Mouse (Mus musculus): ENCODE results near the gene Fancb. TPM values are rescaled to one million over a fixed set of nuclear protein-coding genes. Genes with fewer than 3 reads are reported as not detected.

The Fancb gene
- total and polyA plus RNA-seq, 3 experiments: 9.2 to 12.5 TPM; not detected in 1

- TF ChIP-seq GABPA (IDR thresholded peaks at IDR 0.05; ENCODE audit: low read depth, low read length) (no peak), TAL1 (IDR thresholded peaks at IDR 0.05; ENCODE audit: low read length) (no peak), USF2 (IDR thresholded peaks at IDR 0.05; ENCODE audit: borderline replicate concordance in 1 of 2, insufficient read depth in 1 of 2, low read depth in 1 of 2, low read length in 2 of 2) (no peak), ZC3H11A (IDR thresholded peaks at IDR 0.05; ENCODE audit: low read depth, low read length) (no peak), ETS1 (IDR thresholded peaks at IDR 0.05; ENCODE audit: low read depth, low read length) (no peak)
- Histone ChIP-seq H3K27ac (ENCODE audit: control insufficient read depth, low read depth, low read length) (no peak overlapping the region), H3K27me3 (ENCODE audit: control insufficient read depth in 1 of 2, insufficient read depth in 2 of 2, low read length in 2 of 2) (no peaks in the 10 kb centered on the region), H3K9ac (ENCODE audit: control insufficient read depth, low read depth, low read length, poor library complexity, severe bottlenecking) (no peak overlapping the region), H3K79me2 (ENCODE audit: control insufficient read depth, insufficient read depth, low read length, poor library complexity) (peaks cover 12% of the 10 kb centered on the region), H3K36me3 (ENCODE audit: control insufficient read depth in 1 of 2, insufficient read depth in 2 of 2, low read length in 2 of 2) (peaks cover 0 to 19% of the 10 kb centered on the region in 2 experiments; a peak in 3 of 4 replicates), H3K4me3 (ENCODE audit: control insufficient read depth in 1 of 2, insufficient read depth in 1 of 2, low read depth in 2 of 2, low read length in 2 of 2) (no peak overlapping the region), H3K9me3 (replicated peaks; ENCODE audit: insufficient read depth, low read length) (no peaks in the 10 kb centered on the region), H3K4me1 (ENCODE audit: control insufficient read depth in 1 of 2, insufficient read depth in 2 of 2, low read length in 2 of 2) (peaks cover 0 to 7% of the 10 kb centered on the region in 2 experiments; a peak in 3 of 4 replicates)
- DNase-seq (ENCODE audit: low read depth, low spot score): no peak
Measured at GRCm38 (mm10) chrX:164978866-164979265, 1.5 kb upstream of the Fancb start.

- H3K27ac ChIP-seq (ENCODE audit: control insufficient read depth, low read depth, low read length): no peak overlapping the region
- H3K4me1 ChIP-seq (ENCODE audit: control insufficient read depth in 1 of 2, insufficient read depth in 2 of 2, low read length in 2 of 2): no peaks in the 10 kb centered on the region
- H3K9ac ChIP-seq (ENCODE audit: control insufficient read depth, low read depth, low read length, poor library complexity, severe bottlenecking): no peak overlapping the region
- H3K9me3 ChIP-seq (replicated peaks; ENCODE audit: insufficient read depth, low read length): no peaks in the 10 kb centered on the region
- DNase-seq (ENCODE audit: low read depth, low spot score): no peak
- H3K79me2 ChIP-seq (ENCODE audit: control insufficient read depth, insufficient read depth, low read length, poor library complexity): no peaks in the 10 kb centered on the region
- no peaks in the 10 kb centered on the region for H3K36me3 ChIP-seq (ENCODE audit: control insufficient read depth in 1 of 2, insufficient read depth in 2 of 2, low read length in 2 of 2)
- no peak overlapping the region for H3K4me3 ChIP-seq (ENCODE audit: control insufficient read depth in 1 of 2, insufficient read depth in 1 of 2, low read depth in 2 of 2, low read length in 2 of 2)
- H3K27me3 ChIP-seq (ENCODE audit: control insufficient read depth in 1 of 2, insufficient read depth in 2 of 2, low read length in 2 of 2): no peaks in the 10 kb centered on the region
- TF ChIP-seq EP300 (IDR thresholded peaks at IDR 0.05; ENCODE audit: low read depth in 1 of 2, low read length in 2 of 2) (no peak), MAFK (IDR thresholded peaks at IDR 0.05; ENCODE audit: borderline replicate concordance, low read depth, low read length) (no peak), USF1 (IDR thresholded peaks at IDR 0.05; ENCODE audit: low read depth, low read length) (no peak), ZC3H11A (IDR thresholded peaks at IDR 0.05; ENCODE audit: low read depth, low read length) (no peak), MAX (IDR thresholded peaks at IDR 0.05; ENCODE audit: low read length) (no peak), SMC3 (IDR thresholded peaks at IDR 0.05; ENCODE audit: low read depth, low read length) (no peak), ZKSCAN1 (IDR thresholded peaks at IDR 0.05; ENCODE audit: low read depth, low read length) (no peak), HCFC1 (IDR thresholded peaks at IDR 0.05; ENCODE audit: low read depth, low read length) (no peak), MXI1 (IDR thresholded peaks at IDR 0.05; ENCODE audit: low read depth, low read length) (no peak)
Measured at GRCm38 (mm10) chrX:165003141-165003540, 22.7 kb downstream of the Fancb start.

DNA sequence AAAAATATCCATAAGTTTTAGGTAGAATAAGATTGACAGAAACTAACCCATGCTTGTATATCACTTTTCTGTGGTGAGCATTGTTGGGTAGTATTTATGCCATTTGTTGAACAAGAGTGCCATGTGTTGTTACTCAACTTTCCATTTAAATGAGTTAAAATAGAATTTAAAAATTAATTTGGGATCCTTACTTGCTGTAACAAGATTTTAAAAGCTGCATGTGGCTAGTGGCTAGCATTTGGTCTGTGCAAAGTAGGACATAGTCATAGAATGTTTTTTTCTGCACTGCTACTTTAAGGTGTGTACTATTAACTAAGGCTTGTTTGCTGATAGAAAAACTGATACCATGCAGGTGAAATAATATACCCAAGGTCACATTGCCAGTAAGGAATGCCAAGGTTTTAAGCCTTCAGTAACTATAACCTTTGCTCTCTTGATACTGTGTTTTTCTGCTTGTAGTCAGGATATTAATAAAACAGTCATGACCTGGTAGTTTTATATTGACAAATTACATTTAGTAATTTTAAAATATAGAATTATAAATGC is 24.5 kb downstream of the Fancb start, which contains the start of gene Gm17604:
Gm17604 (minus strand) TSS at position 51 of the 546 bp plus-strand sequence.
- Histone ChIP-seq H3K36me3 (ENCODE audit: control insufficient read depth in 1 of 2, insufficient read depth in 2 of 2, low read length in 2 of 2) (no peaks in the 10 kb centered on the region), H3K9ac (ENCODE audit: control insufficient read depth, low read depth, low read length, poor library complexity, severe bottlenecking) (no peak within 1 kb of the TSS), H3K4me1 (ENCODE audit: control insufficient read depth in 1 of 2, insufficient read depth in 2 of 2, low read length in 2 of 2) (no peaks in the 10 kb centered on the region), H3K27ac (ENCODE audit: control insufficient read depth, low read depth, low read length) (no peak within 1 kb of the TSS), H3K4me3 (ENCODE audit: control insufficient read depth in 1 of 2, insufficient read depth in 1 of 2, low read depth in 2 of 2, low read length in 2 of 2) (no peak within 1 kb of the TSS), H3K27me3 (ENCODE audit: control insufficient read depth in 1 of 2, insufficient read depth in 2 of 2, low read length in 2 of 2) (no peaks in the 10 kb centered on the region), H3K79me2 (ENCODE audit: control insufficient read depth, insufficient read depth, low read length, poor library complexity) (no peaks in the 10 kb centered on the region), H3K9me3 (replicated peaks; ENCODE audit: insufficient read depth, low read length) (no peaks in the 10 kb centered on the region)
- no peak for DNase-seq (ENCODE audit: low read depth, low spot score)
- TF ChIP-seq MXI1 (IDR thresholded peaks at IDR 0.05; ENCODE audit: low read depth, low read length) (no peak), POLR2AphosphoS2 (IDR thresholded peaks at IDR 0.05; ENCODE audit: low read length) (no peak), USF1 (IDR thresholded peaks at IDR 0.05; ENCODE audit: low read depth, low read length) (no peak), MYB (IDR thresholded peaks at IDR 0.05; ENCODE audit: low read depth, low read length) (no peak), BHLHE40 (IDR thresholded peaks at IDR 0.05; ENCODE audit: borderline replicate concordance, low read depth, low read length) (no peak), GABPA (IDR thresholded peaks at IDR 0.05; ENCODE audit: low read depth, low read length) (no peak)

Measured in MEL (cell line).